Comparison of ENCODE assay signal across 11 mouse cellular contexts in genomic region chr3:84731003-84731402, GRCm38 (mm10).
A peak's percentile ranks its signal among the peaks of the same experiment; 100 is the strongest.
DNase-seq lines count a peak whose midpoint lies in the region; ATAC-seq lines count a peak whose summit lies in the region.
"Had no signal": no experiment of that assay in that cellular context is flagged by ENCODE, and none has a peak within 500 bp of the region (broad histone marks: within the 10 kb centered on the region; RNA-seq: fewer than 3 reads in every experiment).

No protein-coding gene starts in this region.

- H3K9ac ChIP-seq in embryonic facial prominence, embryonic 12.5 days, result no peak overlapping the region
- H3K9ac ChIP-seq in midbrain, embryonic 12.5 days (replicated peaks), result no peak overlapping the region
- H3K9ac ChIP-seq in midbrain, embryonic 11.5 days (ENCODE audit: low read length), result no peak overlapping the region
- H3K9ac ChIP-seq in hindbrain, embryonic 15.5 days, result no peak overlapping the region
- H3K9ac ChIP-seq in neural tube, embryonic 15.5 days (replicated peaks), result no peak overlapping the region
- H3K9ac ChIP-seq: intestine, embryonic 15.5 days had no signal

- peaks cover 18% of the 10 kb centered on the region; the same call in 1 of the 2 replicates for H3K27me3 ChIP-seq in embryonic facial prominence, embryonic 12.5 days
- H3K27me3 ChIP-seq in embryonic facial prominence, embryonic 10.5 days (replicated peaks; ENCODE audit: low read depth, poor library complexity, severe bottlenecking), result peaks cover 36% of the 10 kb centered on the region
- peaks cover 75% of the 10 kb centered on the region for H3K27me3 ChIP-seq in midbrain, embryonic 12.5 days
- peaks cover 50% of the 10 kb centered on the region for H3K27me3 ChIP-seq in midbrain, embryonic 11.5 days (ENCODE audit: control insufficient read depth, insufficient read depth, low read length)
- no peaks in the 10 kb centered on the region for H3K27me3 ChIP-seq in hindbrain, embryonic 15.5 days
- no peaks in the 10 kb centered on the region for H3K27me3 ChIP-seq in neural tube, embryonic 15.5 days (replicated peaks)

- no peaks in the 10 kb centered on the region for H3K36me3 ChIP-seq in embryonic facial prominence, embryonic 12.5 days
- H3K36me3 ChIP-seq in embryonic facial prominence, embryonic 10.5 days (replicated peaks), result no peaks in the 10 kb centered on the region
- no peaks in the 10 kb centered on the region for H3K36me3 ChIP-seq in midbrain, embryonic 12.5 days
- H3K36me3 ChIP-seq in midbrain, embryonic 11.5 days (ENCODE audit: control insufficient read depth, insufficient read depth, low read length), result no peaks in the 10 kb centered on the region
- no peaks in the 10 kb centered on the region for H3K36me3 ChIP-seq in hindbrain, embryonic 15.5 days
- no peaks in the 10 kb centered on the region for H3K36me3 ChIP-seq in neural tube, embryonic 15.5 days
- H3K36me3 ChIP-seq: heart, embryonic 12.5 days; intestine, embryonic 15.5 days had no signal

- no peak overlapping the region for H3K4me3 ChIP-seq in embryonic facial prominence, embryonic 12.5 days
- no peak overlapping the region for H3K4me3 ChIP-seq in embryonic facial prominence, embryonic 10.5 days
- no peak overlapping the region for H3K4me3 ChIP-seq in midbrain, embryonic 12.5 days
- H3K4me3 ChIP-seq in midbrain, embryonic 11.5 days (ENCODE audit: low read depth, low read length), result no peak overlapping the region
- no peak overlapping the region for H3K4me3 ChIP-seq in hindbrain, embryonic 15.5 days
- no peak overlapping the region for H3K4me3 ChIP-seq in neural tube, embryonic 15.5 days (replicated peaks)
- H3K4me3 ChIP-seq: intestine, embryonic 15.5 days had no signal

- no peak for DNase-seq in embryonic facial prominence, embryonic 10.5 days (ENCODE audit: low spot score)
- no peak for DNase-seq in midbrain, embryonic 11.5 days (ENCODE audit: low spot score, missing footprints)
- no peak for DNase-seq in cerebellum, adult 11 months
- no peak for DNase-seq in urinary bladder, postnatal 10 days (ENCODE audit: low spot score)
- DNase-seq: layer of hippocampus, adult 9-11 months had no signal

- ATAC-seq in embryonic facial prominence, embryonic 12.5 days (ENCODE audit: insufficient number of reproducible peaks, insufficient read depth, low FRiP score, low TSS enrichment), result no peak
- ATAC-seq in midbrain, embryonic 12.5 days (ENCODE audit: low FRiP score, low read depth), result no peak
- no peak for ATAC-seq in midbrain, embryonic 11.5 days (ENCODE audit: low FRiP score)
- 0 out of 2 replicates have a peak, but pooled peaks have one; percentile 31 for ATAC-seq in hindbrain, embryonic 15.5 days (ENCODE audit: low FRiP score, low read depth)
- 0 out of 2 replicates have a peak, but pooled peaks have one; percentile 32 for ATAC-seq in neural tube, embryonic 15.5 days (ENCODE audit: low FRiP score)
- ATAC-seq: intestine, embryonic 15.5 days had no signal

- peaks cover 17% of the 10 kb centered on the region for H3K4me1 ChIP-seq in embryonic facial prominence, embryonic 12.5 days
- H3K4me1 ChIP-seq in embryonic facial prominence, embryonic 10.5 days, result peaks cover 45% of the 10 kb centered on the region
- peaks cover 27% of the 10 kb centered on the region for H3K4me1 ChIP-seq in midbrain, embryonic 12.5 days
- peaks cover 12% of the 10 kb centered on the region for H3K4me1 ChIP-seq in midbrain, embryonic 11.5 days (ENCODE audit: control insufficient read depth, insufficient read depth, low read length)
- H3K4me1 ChIP-seq in hindbrain, embryonic 15.5 days (replicated peaks), result peaks cover 46% of the 10 kb centered on the region
- peaks cover 42% of the 10 kb centered on the region for H3K4me1 ChIP-seq in neural tube, embryonic 15.5 days
- H3K4me1 ChIP-seq: intestine, embryonic 15.5 days had no signal

- peak overlapping the region; percentile 62; the same call in 1 of the 2 replicates for H3K4me2 ChIP-seq in embryonic facial prominence, embryonic 12.5 days (replicated peaks)
- H3K4me2 ChIP-seq in midbrain, embryonic 12.5 days (replicated peaks), result peak overlapping the region; percentile 54
- H3K4me2 ChIP-seq in midbrain, embryonic 11.5 days, result no peak overlapping the region
- H3K4me2 ChIP-seq in hindbrain, embryonic 15.5 days, result peak overlapping the region; percentile 45
- H3K4me2 ChIP-seq in neural tube, embryonic 15.5 days, result peak overlapping the region; percentile 50

- H3K9me3 ChIP-seq in embryonic facial prominence, embryonic 12.5 days, result no peaks in the 10 kb centered on the region
- no peaks in the 10 kb centered on the region for H3K9me3 ChIP-seq in embryonic facial prominence, embryonic 10.5 days
- no peaks in the 10 kb centered on the region for H3K9me3 ChIP-seq in midbrain, embryonic 12.5 days
- H3K9me3 ChIP-seq in midbrain, embryonic 11.5 days (ENCODE audit: control insufficient read depth, low read length), result no peaks in the 10 kb centered on the region
- H3K9me3 ChIP-seq in hindbrain, embryonic 15.5 days, result no peaks in the 10 kb centered on the region
- H3K9me3 ChIP-seq in neural tube, embryonic 15.5 days (replicated peaks), result no peaks in the 10 kb centered on the region
- H3K9me3 ChIP-seq: heart, embryonic 12.5 days; intestine, embryonic 15.5 days had no signal

- 43% methylated on average over 5 of the region's 5 CpGs for WGBS in embryonic facial prominence, embryonic 12.5 days
- 40% methylated on average over 5 of the region's 5 CpGs for WGBS in embryonic facial prominence, embryonic 10.5 days
- 35% methylated on average over 5 of the region's 5 CpGs for WGBS in midbrain, embryonic 12.5 days
- WGBS in midbrain, embryonic 11.5 days, result 32% methylated on average over 5 of the region's 5 CpGs
- WGBS in hindbrain, embryonic 15.5 days, result 24% methylated on average over 5 of the region's 5 CpGs
- WGBS in neural tube, embryonic 15.5 days, result 30% methylated on average over 5 of the region's 5 CpGs

- no peak overlapping the region for H3K27ac ChIP-seq in embryonic facial prominence, embryonic 12.5 days
- H3K27ac ChIP-seq in embryonic facial prominence, embryonic 10.5 days (replicated peaks), result no peak overlapping the region
- H3K27ac ChIP-seq in midbrain, embryonic 12.5 days (replicated peaks), result peak overlapping the region; percentile 30; the same call in 1 of the 2 replicates
- no peak overlapping the region for H3K27ac ChIP-seq in midbrain, embryonic 11.5 days (ENCODE audit: low read depth, low read length)
- peak overlapping the region; percentile 76 for H3K27ac ChIP-seq in hindbrain, embryonic 15.5 days (replicated peaks)
- H3K27ac ChIP-seq in neural tube, embryonic 15.5 days (replicated peaks), result peak overlapping the region; percentile 78
- H3K27ac ChIP-seq: intestine, embryonic 15.5 days had no signal

Comparison
In these comparisons a context has a peak if more than half of its experiments do, and no peak if none do; other contexts are left out.
1. H3K27ac ChIP-seq: peak in midbrain, embryonic 12.5 days (single experiment), hindbrain, embryonic 15.5 days (single experiment) and neural tube, embryonic 15.5 days (single experiment); none in embryonic facial prominence, embryonic 12.5 days (single experiment), embryonic facial prominence, embryonic 10.5 days (single experiment) and midbrain, embryonic 11.5 days (single experiment).
2. ATAC-seq: peak in hindbrain, embryonic 15.5 days (single experiment) and neural tube, embryonic 15.5 days (single experiment); none in embryonic facial prominence, embryonic 12.5 days (single experiment), midbrain, embryonic 12.5 days (single experiment) and midbrain, embryonic 11.5 days (single experiment).